Mouse (Mus musculus) MEL (cell line): ENCODE data around the gene Cbl. TPM values are rescaled to one million over a fixed set of nuclear protein-coding genes. Genes with fewer than 3 reads are reported as not detected.

Experiments
- DNase-seq: peaks from one replicate; pipeline ENCODE4 v3.0.0; 2011; ENCODE audit warnings: low read depth, low spot score
- H3K27ac ChIP-seq: 2 replicates; pipeline ENCODE4 v1.5.1; 2012; ENCODE audit warnings: low read depth, mild to moderate bottlenecking, control low read depth, low read length, moderate library complexity; ENCODE audit not compliant: control insufficient read depth
- H3K27me3 ChIP-seq, 2 experiments: fragments of 150-350 bp in 1 of 2; sonication (generic) in 1 of 2; 2 replicates each; pipeline ENCODE4 v1.6.1; 2012; ENCODE audit warnings: low read length in 2 of 2, mild to moderate bottlenecking in 2 of 2, improper control_type of control experiment in 1 of 2, moderate library complexity in 1 of 2; ENCODE audit not compliant: insufficient read depth in 2 of 2, control insufficient read depth in 1 of 2
- H3K36me3 ChIP-seq, 2 experiments: 2 replicates each; pipeline ENCODE4 v1.6.1; 2012 to 2014; ENCODE audit warnings: low read length in 2 of 2, improper control_type of control experiment in 1 of 2, inconsistent platforms in 1 of 2, mild to moderate bottlenecking in 1 of 2; ENCODE audit not compliant: insufficient read depth in 2 of 2, control insufficient read depth in 1 of 2
- H3K4me1 ChIP-seq, 2 experiments: fragments of 150-350 bp in 1 of 2; sonication (generic) in 1 of 2; 2 replicates each; pipeline ENCODE4 v1.6.1; 2012; ENCODE audit warnings: low read length in 2 of 2, improper control_type of control experiment in 1 of 2, mild to moderate bottlenecking in 1 of 2; ENCODE audit not compliant: insufficient read depth in 2 of 2, control insufficient read depth in 1 of 2
- H3K4me3 ChIP-seq, 2 experiments: fragments of 150-350 bp in 1 of 2; sonication (generic) in 1 of 2; 2 replicates each; pipeline ENCODE4 v1.5.1; 2012; ENCODE audit warnings: low read depth in 2 of 2, low read length in 2 of 2, mild to moderate bottlenecking in 2 of 2, moderate library complexity in 2 of 2, control low read depth in 1 of 2, improper control_type of control experiment in 1 of 2; ENCODE audit not compliant: control insufficient read depth in 1 of 2, insufficient read depth in 1 of 2
- H3K79me2 ChIP-seq: 2 replicates; pipeline ENCODE4 v1.6.1; 2012; ENCODE audit warnings: mild to moderate bottlenecking, low read length, moderate library complexity; ENCODE audit not compliant: control insufficient read depth, poor library complexity, insufficient read depth
- H3K9ac ChIP-seq: 2 replicates; pipeline ENCODE4 v1.6.1; 2012; ENCODE audit warnings: low read depth, mild to moderate bottlenecking, control low read depth, low read length, moderate library complexity; ENCODE audit not compliant: control insufficient read depth, poor library complexity, severe bottlenecking
- H3K9me3 ChIP-seq: fragments of 150-350 bp; sonication (generic); replicated peaks from 2 replicates; pipeline ENCODE4 v1.6.1; 2012; ENCODE audit warnings: mild to moderate bottlenecking, low read length, improper control_type of control experiment, moderate library complexity; ENCODE audit not compliant: insufficient read depth
- BHLHE40 ChIP-seq: IDR thresholded peaks from 2 replicates; pipeline ENCODE4 v1.6.1; 2012; ENCODE audit warnings: low read depth, mild to moderate bottlenecking, inconsistent platforms, low read length, improper control_type of control experiment, borderline replicate concordance
- CHD2 ChIP-seq: IDR thresholded peaks from 2 replicates; pipeline ENCODE4 v1.6.1; 2011; ENCODE audit warnings: low read length, improper control_type of control experiment
- CTCF ChIP-seq, 3 experiments: IDR thresholded peaks in 2 of 3; conservative IDR thresholded peaks in 1 of 3; 2 replicates each; pipeline ENCODE4 v1.5.1; 2011 to 2012; ENCODE audit warnings: low read length in 3 of 3, low read depth in 2 of 3, mild to moderate bottlenecking in 2 of 3, improper control_type of control experiment in 1 of 3, inconsistent platforms in 1 of 3, mixed read lengths in 1 of 3, moderate library complexity in 1 of 3; ENCODE audit not compliant: control insufficient read depth in 1 of 3, insufficient read depth in 1 of 3, poor library complexity in 1 of 3, severe bottlenecking in 1 of 3
- E2F4 ChIP-seq: IDR thresholded peaks from 2 replicates; pipeline ENCODE4 v1.6.1; 2011; ENCODE audit warnings: low read depth, low read length, improper control_type of control experiment, borderline replicate concordance
- ETS1 ChIP-seq: IDR thresholded peaks from 2 replicates; pipeline ENCODE4 v1.6.1; 2012; ENCODE audit warnings: low read depth, mild to moderate bottlenecking, inconsistent platforms, low read length, improper control_type of control experiment, moderate library complexity
- GABPA ChIP-seq: IDR thresholded peaks from 2 replicates; pipeline ENCODE4 v1.6.1; 2012; ENCODE audit warnings: low read depth, mild to moderate bottlenecking, inconsistent platforms, low read length, improper control_type of control experiment, moderate library complexity
- HCFC1 ChIP-seq: IDR thresholded peaks from 2 replicates; pipeline ENCODE4 v1.6.1; 2012; ENCODE audit warnings: low read depth, mild to moderate bottlenecking, inconsistent platforms, low read length, improper control_type of control experiment, moderate library complexity
- JUND ChIP-seq: IDR thresholded peaks from 2 replicates; pipeline ENCODE4 v1.6.1; 2011; ENCODE audit warnings: low read depth, mild to moderate bottlenecking, improper control_type of control experiment, low read length
- KAT2A ChIP-seq: conservative IDR thresholded peaks from 2 replicates; pipeline ENCODE4 v1.6.1; 2012; ENCODE audit warnings: low read depth, low read length, improper control_type of control experiment, inconsistent platforms
- MAFK ChIP-seq: IDR thresholded peaks from 2 replicates; pipeline ENCODE4 v1.6.1; 2011; ENCODE audit warnings: low read depth, mild to moderate bottlenecking, low read length, improper control_type of control experiment, borderline replicate concordance
- MAX ChIP-seq: IDR thresholded peaks from 2 replicates; pipeline ENCODE4 v1.6.1; 2011; ENCODE audit warnings: low read length, improper control_type of control experiment
- MAZ ChIP-seq: IDR thresholded peaks from 2 replicates; pipeline ENCODE4 v1.6.1; 2012; ENCODE audit warnings: low read depth, mild to moderate bottlenecking, inconsistent platforms, low read length, improper control_type of control experiment
- MEF2A ChIP-seq: IDR thresholded peaks from 2 replicates; pipeline ENCODE4 v1.6.1; 2014; ENCODE audit warnings: low read depth, mild to moderate bottlenecking, inconsistent platforms, low read length, improper control_type of control experiment; ENCODE audit not compliant: poor library complexity, insufficient replicate concordance, severe bottlenecking; ENCODE audit errors: extremely low read depth
- MXI1 ChIP-seq: IDR thresholded peaks from 2 replicates; pipeline ENCODE4 v1.6.1; 2011; ENCODE audit warnings: mild to moderate bottlenecking, low read depth, low read length, improper control_type of control experiment
- MYC ChIP-seq: IDR thresholded peaks from 2 replicates; pipeline ENCODE4 v1.6.1; 2011; ENCODE audit warnings: low read depth, mild to moderate bottlenecking, low read length, improper control_type of control experiment, moderate library complexity
- NRF1 ChIP-seq: IDR thresholded peaks from 2 replicates; pipeline ENCODE4 v1.6.1; 2014; ENCODE audit warnings: low read depth, mild to moderate bottlenecking, inconsistent platforms, low read length, improper control_type of control experiment, moderate library complexity; ENCODE audit not compliant: poor library complexity, insufficient read depth, severe bottlenecking
- POLR2A ChIP-seq, 2 experiments: IDR thresholded peaks; 2 replicates each; pipeline ENCODE4 v1.6.1; 2011 to 2012; ENCODE audit warnings: low read length in 2 of 2, mild to moderate bottlenecking in 2 of 2, control low read depth in 1 of 2, improper control_type of control experiment in 1 of 2, low read depth in 1 of 2, moderate library complexity in 1 of 2; ENCODE audit not compliant: control insufficient read depth in 1 of 2, insufficient read depth in 1 of 2, poor library complexity in 1 of 2
- POLR2AphosphoS5 ChIP-seq: IDR thresholded peaks from 2 replicates; pipeline ENCODE4 v1.6.1; 2012; ENCODE audit warnings: low read depth, borderline replicate concordance, mild to moderate bottlenecking, inconsistent platforms, low read length, moderate library complexity, mixed read lengths
- RAD21 ChIP-seq: IDR thresholded peaks from 2 replicates; pipeline ENCODE4 v1.6.1; 2011; ENCODE audit warnings: mild to moderate bottlenecking, low read depth, low read length, improper control_type of control experiment
- RCOR1 ChIP-seq: IDR thresholded peaks from 2 replicates; pipeline ENCODE4 v1.6.1; 2012; ENCODE audit warnings: low read depth, mild to moderate bottlenecking, inconsistent platforms, low read length, improper control_type of control experiment
- SIN3A ChIP-seq: IDR thresholded peaks from 2 replicates; pipeline ENCODE4 v1.6.1; 2012; ENCODE audit warnings: low read length, improper control_type of control experiment, inconsistent platforms
- SMC3 ChIP-seq: IDR thresholded peaks from 2 replicates; pipeline ENCODE4 v1.6.1; 2011; ENCODE audit warnings: low read depth, low read length, improper control_type of control experiment
- TAL1 ChIP-seq: IDR thresholded peaks from 2 replicates; pipeline ENCODE4 v1.6.1; 2012; ENCODE audit warnings: mild to moderate bottlenecking, inconsistent platforms, low read length, moderate library complexity, mixed read lengths
- TBP ChIP-seq: IDR thresholded peaks from 2 replicates; pipeline ENCODE4 v1.8.0; 2011; ENCODE audit warnings: low read depth, low read length, improper control_type of control experiment
- TCF12 ChIP-seq: IDR thresholded peaks from 2 replicates; pipeline ENCODE4 v1.6.1; 2014; ENCODE audit warnings: low read depth, mild to moderate bottlenecking, inconsistent platforms, low read length, improper control_type of control experiment, moderate library complexity
- UBTF ChIP-seq: IDR thresholded peaks from 2 replicates; pipeline ENCODE4 v1.6.1; 2012; ENCODE audit warnings: low read depth, mild to moderate bottlenecking, inconsistent platforms, low read length, improper control_type of control experiment, moderate library complexity, borderline replicate concordance; ENCODE audit not compliant: insufficient read depth
- USF1 ChIP-seq: IDR thresholded peaks from 2 replicates; pipeline ENCODE4 v1.6.1; 2014; ENCODE audit warnings: low read depth, mild to moderate bottlenecking, inconsistent platforms, low read length, improper control_type of control experiment, moderate library complexity
- USF2 ChIP-seq, 2 experiments: IDR thresholded peaks; 2 replicates each; pipeline ENCODE4 v1.6.1; 2011 to 2012; ENCODE audit warnings: improper control_type of control experiment in 2 of 2, low read length in 2 of 2, borderline replicate concordance in 1 of 2, inconsistent platforms in 1 of 2, low read depth in 1 of 2, mild to moderate bottlenecking in 1 of 2; ENCODE audit not compliant: insufficient read depth in 1 of 2
- ZC3H11A ChIP-seq: IDR thresholded peaks from 2 replicates; pipeline ENCODE4 v1.6.1; 2012; ENCODE audit warnings: low read depth, mild to moderate bottlenecking, inconsistent platforms, low read length, improper control_type of control experiment
- ZKSCAN1 ChIP-seq: IDR thresholded peaks from 2 replicates; pipeline ENCODE4 v1.6.1; 2012; ENCODE audit warnings: low read depth, mild to moderate bottlenecking, inconsistent platforms, low read length, improper control_type of control experiment, moderate library complexity
- ZMIZ1 ChIP-seq: IDR thresholded peaks from 2 replicates; pipeline ENCODE4 v1.6.1; 2012; ENCODE audit warnings: low read depth, mild to moderate bottlenecking, inconsistent platforms, low read length, improper control_type of control experiment, moderate library complexity
- polyA plus RNA-seq, 2 experiments: library from polyadenylated mRNA; stranded (reverse) in 1 of 2; unstranded in 1 of 2; fragments of >175 nt in 1 of 2; fragments of >200 nt in 1 of 2; gene quantifications; 2 replicates each; pipeline versions ENCODE4 v1.2.1 to v1.2.4; 2012; ENCODE audit warnings: low replicate concordance in 2 of 2, low read depth in 1 of 2; ENCODE audit not compliant: insufficient read length in 2 of 2, insufficient read depth in 1 of 2, missing spikeins in 1 of 2
- total RNA-seq: library from RNA; depleted of rRNA; stranded (reverse); fragments of 300-350 nt; gene quantifications from 2 replicates; pipeline ENCODE4 v1.2.3, GENCODE M21; 2012

Gene Cbl
- total and polyA plus RNA-seq, 3 experiments = 9.1 to 41.1 (median 36.8) TPM

DNA sequence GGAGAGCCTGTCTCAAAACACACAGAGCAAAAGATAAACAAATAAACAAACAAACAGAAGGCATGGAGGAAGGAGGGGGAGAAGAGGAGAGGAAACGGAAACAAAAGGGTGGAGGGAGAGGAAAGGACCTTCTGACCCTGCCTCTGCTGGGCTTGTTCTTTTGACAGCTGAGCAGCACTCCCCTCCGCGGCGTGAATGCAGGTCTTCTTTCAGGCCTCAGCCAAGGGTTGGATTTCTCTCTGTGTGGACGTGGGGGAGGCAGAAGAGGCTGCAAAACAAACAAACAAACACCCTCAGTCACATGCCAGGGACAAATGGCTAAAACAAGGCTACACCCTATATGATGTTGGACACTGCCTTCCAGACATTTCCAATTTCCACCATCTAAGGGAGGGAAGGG, 108.8 kb downstream of the Cbl start:
- DNase-seq = no peak
- TF ChIP-seq SIN3A (no peak), TBP (no peak), RCOR1 (no peak), MEF2A (no peak), CHD2 (no peak), TAL1 (no peak)
- no peak overlapping the region for H3K4me3 ChIP-seq

DNA sequence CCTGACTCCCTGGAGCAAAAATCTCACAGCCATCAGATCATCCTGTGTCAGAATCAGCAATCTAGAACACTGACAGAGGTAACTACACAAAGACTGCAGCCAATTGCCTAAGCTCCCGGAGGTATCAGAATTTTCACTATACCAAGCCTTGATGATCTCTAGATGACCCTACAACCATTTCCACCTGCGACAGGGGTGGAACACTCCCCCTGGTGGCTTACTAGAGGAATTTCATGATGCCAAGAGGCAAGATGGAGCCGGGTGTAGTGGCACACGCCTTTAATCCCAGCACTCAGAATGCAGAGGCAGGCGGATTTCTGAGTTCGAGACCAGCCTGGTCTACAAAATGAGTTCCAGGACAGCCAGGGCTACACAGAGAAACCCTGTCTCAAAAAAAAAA, 109.5 kb downstream of the Cbl start:
- Histone ChIP-seq H3K9me3 (no peaks in the 10 kb centered on the region), H3K27me3 (no peaks in the 10 kb centered on the region), H3K9ac (no peak overlapping the region), H3K4me1 (peaks cover 0 to 6% of the 10 kb centered on the region in 2 experiments; a peak in 1 of 4 replicates), H3K4me3 (no peak overlapping the region), H3K36me3 (peaks cover 0 to 2% of the 10 kb centered on the region in 2 experiments; a peak in 1 of 4 replicates), H3K79me2 (no peaks in the 10 kb centered on the region), H3K27ac (no peak overlapping the region)
- DNase-seq = peak; percentile 54
- TF ChIP-seq MAFK = no peak
- TF ChIP-seq BHLHE40 = no peak
- no peak for TF ChIP-seq GABPA
- TF ChIP-seq ZMIZ1 = no peak
- peak; percentile 67 to 73 (median 69) for TF ChIP-seq CTCF (IDR thresholded peaks at IDR 0.05 in 2 of 3, conservative IDR thresholded peaks at IDR 0.05 in 1 of 3; ENCODE audit: control insufficient read depth in 1 of 3, insufficient read depth in 1 of 3, low read depth in 2 of 3, low read length in 3 of 3, poor library complexity in 1 of 3, severe bottlenecking in 1 of 3)
- TF ChIP-seq ZC3H11A = 0 out of 2 replicates have a peak, but pooled peaks have one; percentile 15
- peak; percentile 73 for TF ChIP-seq SMC3
- no peak for TF ChIP-seq UBTF
- TF ChIP-seq E2F4 = no peak
- no peak for TF ChIP-seq TBP
- TF ChIP-seq RCOR1 = no peak
- TF ChIP-seq MYC = no peak
- no peak for TF ChIP-seq TAL1
- no peak for TF ChIP-seq JUND
- no peak for TF ChIP-seq HCFC1
- TF ChIP-seq MXI1 = no peak
- no peak for TF ChIP-seq SIN3A
- no peak for TF ChIP-seq ETS1
- no peak for TF ChIP-seq USF2 (IDR thresholded peaks at IDR 0.05; ENCODE audit: borderline replicate concordance in 1 of 2, insufficient read depth in 1 of 2, low read depth in 1 of 2, low read length in 2 of 2)
- no peak for TF ChIP-seq TCF12
- TF ChIP-seq MAX = no peak
- TF ChIP-seq CHD2 = no peak
- no peak for TF ChIP-seq POLR2AphosphoS5
- no peak for TF ChIP-seq POLR2A (IDR thresholded peaks at IDR 0.05; ENCODE audit: control insufficient read depth in 1 of 2, insufficient read depth in 1 of 2, low read depth in 1 of 2, low read length in 2 of 2, poor library complexity in 1 of 2)
- no peak for TF ChIP-seq ZKSCAN1
- no peak for TF ChIP-seq USF1
- TF ChIP-seq NRF1 = no peak
- TF ChIP-seq RAD21 = peak; percentile 38
- TF ChIP-seq MAZ = no peak
- no peak for TF ChIP-seq KAT2A

More for the DNA sequence above, 108.8 kb downstream of the Cbl start:
- Histone ChIP-seq H3K27me3 (no peaks in the 10 kb centered on the region), H3K9me3 (no peaks in the 10 kb centered on the region), H3K79me2 (no peaks in the 10 kb centered on the region), H3K36me3 (peaks cover 0 to 2% of the 10 kb centered on the region in 2 experiments; a peak in 1 of 4 replicates), H3K4me1 (peaks cover 0 to 6% of the 10 kb centered on the region in 2 experiments; a peak in 1 of 4 replicates), H3K27ac (no peak overlapping the region), H3K9ac (no peak overlapping the region)
